Mouse (Mus musculus) embryonic facial prominence, embryonic 13.5 days (tissue): ENCODE data around the gene Nin. TPM values are rescaled to one million over a fixed set of nuclear protein-coding genes. Genes with fewer than 3 reads are reported as not detected.

ENCODE experiments used
- ATAC-seq: fragments of 200-750 bp; cut with Nextera tagmentation; 2 replicates; pipeline ENCODE4 v1.8.0; 2017; ENCODE audit warnings: low read depth; ENCODE audit not compliant: insufficient number of reproducible peaks, insufficient read depth, low FRiP score, low TSS enrichment
- H3K27ac ChIP-seq: fragments of 300-500 bp; sonication (generic); 2 replicates; pipeline ENCODE4 v1.5.1; 2015; ENCODE audit warnings: moderate library complexity, mild to moderate bottlenecking, inconsistent platforms
- H3K27me3 ChIP-seq: fragments of 300-500 bp; sonication (generic); 2 replicates; pipeline ENCODE4 v1.6.1; 2015; ENCODE audit warnings: mild to moderate bottlenecking, inconsistent platforms
- H3K36me3 ChIP-seq: fragments of 300-500 bp; sonication (generic); 2 replicates; pipeline ENCODE4 v1.6.1; 2015; ENCODE audit warnings: mild to moderate bottlenecking, inconsistent platforms
- H3K4me1 ChIP-seq: fragments of 300-500 bp; sonication (generic); 2 replicates; pipeline ENCODE4 v1.6.1; 2015; ENCODE audit warnings: inconsistent platforms
- H3K4me2 ChIP-seq: fragments of 300-500 bp; sonication (generic); 2 replicates; pipeline ENCODE4 v1.6.1; 2015; ENCODE audit warnings: moderate library complexity, mild to moderate bottlenecking, inconsistent platforms
- H3K4me3 ChIP-seq: fragments of 300-500 bp; sonication (generic); 2 replicates; pipeline ENCODE4 v1.5.1; 2015; ENCODE audit warnings: mild to moderate bottlenecking, inconsistent platforms
- H3K9ac ChIP-seq: fragments of 300-500 bp; sonication (generic); 2 replicates; pipeline ENCODE4 v1.6.1; 2015; ENCODE audit warnings: mild to moderate bottlenecking, inconsistent platforms
- H3K9me3 ChIP-seq: fragments of 300-500 bp; sonication (generic); 2 replicates; pipeline ENCODE4 v1.6.1; 2016; ENCODE audit warnings: inconsistent platforms
- WGBS: fragments of 180-500 bp; shearing (Covaris S2); methylation state at CpG from one replicate; pipeline ENCODE4 v1.1.7; 2015; ENCODE audit warnings: mixed read lengths; 5-methylcytosine and 5-hydroxymethylcytosine counted together
- polyA plus RNA-seq: library from polyadenylated mRNA; unstranded; fragments of >200 nt; fragmentation: Nextera tagmentation; extraction: Ambion mirVana; gene quantifications from 2 replicates; pipeline ENCODE4 v1.2.1, GENCODE M21; 2015

Nin gene
- polyA plus RNA-seq, 1 experiment from 2014 or later = 12.0 TPM

DNA sequence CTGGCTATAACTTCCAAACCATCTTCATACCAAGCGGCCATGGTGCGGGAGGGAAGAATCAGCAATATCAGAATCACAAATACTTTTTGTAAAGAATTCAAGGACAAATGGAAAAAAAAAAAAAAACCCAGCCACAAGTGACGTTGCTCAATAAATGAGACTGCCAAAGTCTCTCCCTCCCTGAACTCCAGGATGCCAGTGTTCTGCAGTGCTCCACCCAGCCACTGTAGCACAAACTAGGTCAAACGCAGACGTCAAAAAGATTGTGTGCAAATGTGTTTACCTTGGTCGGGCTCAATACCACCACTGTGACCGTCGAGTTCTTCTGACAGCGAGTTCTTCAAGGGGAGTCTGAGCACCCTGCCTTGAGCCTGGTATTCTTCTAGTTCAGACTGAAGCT is 64.8 kb downstream of the Nin start:
- WGBS = 86% methylated on average over 9 of the region's 9 CpGs
- Histone ChIP-seq H3K27ac (no peak overlapping the region), H3K4me3 (no peak overlapping the region), H3K27me3 (no peaks in the 10 kb centered on the region), H3K9me3 (no peaks in the 10 kb centered on the region), H3K4me2 (no peak overlapping the region), H3K36me3 (peaks cover 70% of the 10 kb centered on the region), H3K9ac (no peak overlapping the region), H3K4me1 (no peaks in the 10 kb centered on the region)
- no peak for ATAC-seq

DNA sequence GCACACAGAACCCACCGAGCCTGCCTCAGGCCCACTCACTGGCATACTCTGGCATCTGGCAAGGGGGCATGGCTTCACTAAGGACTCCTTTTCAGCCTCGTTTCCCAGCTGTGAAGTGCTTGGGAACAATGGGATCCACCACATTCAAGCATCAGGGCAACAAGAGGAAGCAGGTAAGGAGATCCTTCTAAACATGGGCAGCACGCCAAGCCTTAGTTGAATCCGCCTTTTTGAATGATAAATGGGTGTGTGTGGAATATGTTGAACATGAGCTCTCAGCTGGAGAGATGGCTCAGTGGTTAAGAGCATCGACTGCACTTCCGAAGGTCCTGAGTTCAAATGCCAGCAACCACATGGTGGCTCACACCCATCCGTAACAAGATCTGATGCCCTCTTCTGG is 66.2 kb downstream of the Nin start:
- WGBS = 90% methylated on average over 7 of the region's 7 CpGs
- no peaks in the 10 kb centered on the region for H3K4me1 ChIP-seq
- ATAC-seq = no peak
- peaks cover 76% of the 10 kb centered on the region for H3K36me3 ChIP-seq
- H3K27ac ChIP-seq = no peak overlapping the region
- H3K27me3 ChIP-seq = no peaks in the 10 kb centered on the region
- H3K4me3 ChIP-seq = no peak overlapping the region
- no peak overlapping the region for H3K9ac ChIP-seq
- H3K9me3 ChIP-seq = no peaks in the 10 kb centered on the region
- no peak overlapping the region for H3K4me2 ChIP-seq

GRCm38 (mm10) chr12:70044353-70044752 is 69.2 kb downstream of the Nin start:
- Histone ChIP-seq H3K27me3 (no peaks in the 10 kb centered on the region), H3K4me3 (no peak overlapping the region), H3K9ac (no peak overlapping the region), H3K9me3 (no peaks in the 10 kb centered on the region), H3K4me1 (no peaks in the 10 kb centered on the region), H3K36me3 (peaks cover 69% of the 10 kb centered on the region), H3K27ac (no peak overlapping the region), H3K4me2 (no peak overlapping the region)
- ATAC-seq = no peak
- 74% methylated on average over 4 of the region's 4 CpGs for WGBS

GRCm38 (mm10) chr12:70043421-70043820 is 70.1 kb downstream of the Nin start:
- Histone ChIP-seq H3K9ac (no peak overlapping the region), H3K4me2 (no peak overlapping the region), H3K9me3 (no peaks in the 10 kb centered on the region), H3K27me3 (no peaks in the 10 kb centered on the region), H3K27ac (no peak overlapping the region), H3K4me1 (no peaks in the 10 kb centered on the region), H3K36me3 (peaks cover 68% of the 10 kb centered on the region), H3K4me3 (no peak overlapping the region)
- ATAC-seq = no peak
- WGBS = 91% methylated on average over 13 of the region's 13 CpGs

DNA sequence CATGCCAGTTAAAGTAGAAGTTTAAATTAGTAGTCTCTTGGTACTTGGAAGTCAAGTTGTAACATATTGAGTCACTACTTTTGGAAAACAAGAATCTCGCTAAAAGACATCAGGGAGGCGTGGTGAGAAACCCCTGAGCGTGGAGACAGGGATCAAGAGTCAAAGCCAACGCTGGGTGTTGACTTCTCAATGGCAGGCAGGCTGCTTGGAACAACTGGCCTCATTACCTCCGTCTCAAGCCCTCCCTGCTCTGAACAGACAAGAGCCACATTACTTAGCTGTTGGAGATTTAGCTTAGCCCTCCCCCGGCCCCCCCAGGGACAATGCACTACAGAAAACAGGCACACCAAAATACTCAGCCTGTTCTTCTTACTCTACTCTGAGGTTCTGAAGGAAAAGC is 72.5 kb downstream of the Nin start:
- H3K4me2 ChIP-seq = no peak overlapping the region
- no peaks in the 10 kb centered on the region for H3K27me3 ChIP-seq
- H3K4me1 ChIP-seq = no peaks in the 10 kb centered on the region
- no peak overlapping the region for H3K27ac ChIP-seq
- no peak for ATAC-seq
- peaks cover 62% of the 10 kb centered on the region for H3K36me3 ChIP-seq
- H3K4me3 ChIP-seq = no peak overlapping the region
- H3K9ac ChIP-seq = no peak overlapping the region
- 68% methylated on average over 6 of the region's 6 CpGs for WGBS
- no peaks in the 10 kb centered on the region for H3K9me3 ChIP-seq

DNA sequence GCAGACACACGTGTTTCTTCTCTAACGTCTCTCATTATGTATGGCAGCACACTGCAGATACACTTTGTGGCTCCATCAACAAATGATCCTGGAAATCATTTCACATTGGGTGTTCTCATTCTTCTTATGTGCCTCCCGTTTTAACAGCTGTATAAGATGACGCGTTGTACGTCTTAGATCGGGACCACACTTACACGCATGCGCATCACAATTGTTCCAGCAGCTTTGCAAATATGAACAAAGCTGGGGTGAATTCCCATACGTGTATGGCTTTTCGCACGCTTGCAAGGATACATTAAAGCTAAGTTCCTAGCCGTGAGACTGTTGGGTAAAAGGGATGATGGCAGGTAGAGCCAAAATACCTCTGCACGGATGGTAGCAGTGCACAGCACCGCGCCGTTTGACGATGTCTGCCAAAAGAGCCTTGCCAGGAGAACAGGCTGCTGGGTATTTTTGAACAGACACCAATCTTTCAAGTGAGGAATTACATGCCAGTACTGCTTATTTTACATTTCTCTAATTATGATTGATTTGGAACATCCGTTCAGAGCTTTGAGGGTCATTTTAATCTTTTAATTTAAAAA is 76.7 kb downstream of the Nin start:
- Histone ChIP-seq H3K4me2 (no peak overlapping the region), H3K9me3 (no peaks in the 10 kb centered on the region), H3K4me3 (no peak overlapping the region), H3K9ac (no peak overlapping the region), H3K4me1 (no peaks in the 10 kb centered on the region), H3K27ac (no peak overlapping the region), H3K36me3 (peaks cover 53% of the 10 kb centered on the region), H3K27me3 (no peaks in the 10 kb centered on the region)
- 88% methylated on average over 19 of the region's 19 CpGs for WGBS
- ATAC-seq = no peak

DNA sequence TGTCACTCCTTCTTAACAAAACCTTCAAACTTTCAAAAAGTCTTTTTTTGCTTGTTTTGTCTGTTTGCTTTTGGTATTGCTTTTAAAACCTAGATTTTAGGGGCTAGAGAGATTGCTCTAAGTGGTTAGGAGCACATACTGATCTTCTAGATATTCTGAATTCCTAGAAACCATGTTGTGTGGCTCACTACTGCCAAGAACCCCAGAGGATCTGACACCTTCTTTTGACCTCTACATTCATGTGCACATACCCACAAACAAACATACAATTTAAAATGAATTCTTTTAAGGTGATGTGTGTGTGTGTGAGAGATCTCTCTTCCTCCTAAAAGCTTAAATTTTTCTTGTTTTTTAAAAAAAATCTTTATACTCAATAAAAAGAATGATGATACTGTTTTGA is 87.3 kb downstream of the Nin start:
- peaks cover 60% of the 10 kb centered on the region for H3K36me3 ChIP-seq
- no peak for ATAC-seq
- no peak overlapping the region for H3K4me3 ChIP-seq
- H3K27ac ChIP-seq = no peak overlapping the region
- H3K9ac ChIP-seq = no peak overlapping the region
- H3K4me2 ChIP-seq = no peak overlapping the region
- H3K9me3 ChIP-seq = no peaks in the 10 kb centered on the region
- H3K4me1 ChIP-seq = no peaks in the 10 kb centered on the region
- H3K27me3 ChIP-seq = no peaks in the 10 kb centered on the region

- Histone ChIP-seq H3K4me1 (no peaks in the 10 kb centered on the region), H3K4me3 (no peak overlapping the region), H3K4me2 (no peak overlapping the region), H3K9ac (no peak overlapping the region), H3K27me3 (no peaks in the 10 kb centered on the region), H3K9me3 (no peaks in the 10 kb centered on the region), H3K36me3 (peaks cover 62% of the 10 kb centered on the region), H3K27ac (no peak overlapping the region)
- 87% methylated on average over 6 of the region's 6 CpGs for WGBS
- ATAC-seq = no peak
Observed at GRCm38 (mm10) chr12:70025431-70025830, 88.1 kb downstream of the Nin start.

GRCm38 (mm10) chr12:70023580-70023979 is 89.9 kb downstream of the Nin start:
- peaks cover 62% of the 10 kb centered on the region for H3K36me3 ChIP-seq
- 91% methylated on average over 4 of the region's 4 CpGs for WGBS

GRCm38 (mm10) chr12:70018153-70018552 is 95.4 kb downstream of the Nin start:
- H3K4me2 ChIP-seq = no peak overlapping the region
- H3K36me3 ChIP-seq = peaks cover 34% of the 10 kb centered on the region
- no peak overlapping the region for H3K27ac ChIP-seq
- H3K4me3 ChIP-seq = no peak overlapping the region
- WGBS = 78% methylated on average over 4 of the region's 4 CpGs
- no peaks in the 10 kb centered on the region for H3K27me3 ChIP-seq
- no peaks in the 10 kb centered on the region for H3K9me3 ChIP-seq
- peaks cover 13% of the 10 kb centered on the region for H3K4me1 ChIP-seq
- H3K9ac ChIP-seq = no peak overlapping the region
- no peak for ATAC-seq

More at GRCm38 (mm10) chr12:70023580-70023979, 89.9 kb downstream of the Nin start:
- Histone ChIP-seq H3K27ac (no peak overlapping the region), H3K4me1 (no peaks in the 10 kb centered on the region), H3K9me3 (no peaks in the 10 kb centered on the region), H3K9ac (no peak overlapping the region), H3K27me3 (no peaks in the 10 kb centered on the region), H3K4me2 (no peak overlapping the region), H3K4me3 (no peak overlapping the region)
- ATAC-seq = no peak

- H3K36me3 ChIP-seq = peaks cover 27% of the 10 kb centered on the region
- H3K27me3 ChIP-seq = no peaks in the 10 kb centered on the region
- H3K4me3 ChIP-seq = no peak overlapping the region
- ATAC-seq = no peak
- no peak overlapping the region for H3K27ac ChIP-seq
- 68% methylated on average over 4 of the region's 4 CpGs for WGBS
- H3K4me1 ChIP-seq = peaks cover 13% of the 10 kb centered on the region
- H3K4me2 ChIP-seq = no peak overlapping the region
- H3K9ac ChIP-seq = no peak overlapping the region
- 0 out of 2 replicates have a peak, but pooled peaks cover 2% of the 10 kb centered on the region for H3K9me3 ChIP-seq
Observed at GRCm38 (mm10) chr12:70015936-70016335, 97.6 kb downstream of the Nin start.

DNA sequence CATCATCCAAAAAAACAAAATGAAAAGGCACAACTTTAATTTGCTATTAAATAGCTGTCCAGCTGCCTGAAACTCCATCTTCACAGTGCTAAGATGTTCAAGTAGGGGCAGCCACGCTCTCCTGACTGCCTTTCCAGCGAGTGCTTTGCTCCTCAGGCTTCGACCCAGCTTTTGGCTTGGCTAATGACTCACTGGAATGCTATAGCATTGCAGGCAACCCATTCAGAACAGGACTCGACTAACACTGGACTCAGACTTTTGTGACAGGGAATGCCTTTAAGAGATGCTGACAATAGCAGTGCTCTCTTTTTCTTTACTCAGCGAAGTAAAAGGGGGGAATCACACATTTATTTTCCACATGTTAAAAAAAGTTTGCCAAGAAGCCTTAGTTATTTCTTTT is 101.8 kb downstream of the Nin start:
- no peak for ATAC-seq
- no peaks in the 10 kb centered on the region for H3K27me3 ChIP-seq
- peaks cover 13% of the 10 kb centered on the region for H3K4me1 ChIP-seq
- H3K27ac ChIP-seq = no peak overlapping the region
- H3K36me3 ChIP-seq = peaks cover 7% of the 10 kb centered on the region
- H3K9ac ChIP-seq = no peak overlapping the region
- WGBS = 61% methylated on average over 5 of the region's 5 CpGs
- no peak overlapping the region for H3K4me3 ChIP-seq
- no peak overlapping the region for H3K4me2 ChIP-seq
- 0 out of 2 replicates have a peak, but pooled peaks cover 3% of the 10 kb centered on the region for H3K9me3 ChIP-seq
